Mouse (Mus musculus) ES-E14 (cell line): ENCODE results near the gene Mark2. TPM values are rescaled to one million over a fixed set of nuclear protein-coding genes. Genes with fewer than 3 reads are reported as not detected.

Experiments used
- DNase-seq: peaks from one replicate; pipeline ENCODE4 v3.0.0-alpha.2; 2013; ENCODE audit warnings: low read depth, low spot score
- H3K27ac ChIP-seq: 2 replicates; pipeline ENCODE4 v1.5.1; 2012; ENCODE audit warnings: low read depth, mild to moderate bottlenecking, low read length, moderate library complexity, mixed read lengths; ENCODE audit not compliant: poor library complexity, insufficient read depth, severe bottlenecking
- H3K36me3 ChIP-seq: 2 replicates; pipeline ENCODE4 v1.6.1; 2012; ENCODE audit warnings: mild to moderate bottlenecking, low read length, moderate library complexity, mixed read lengths; ENCODE audit not compliant: control insufficient read depth, poor library complexity, insufficient read depth, severe bottlenecking
- H3K4me1 ChIP-seq, 2 experiments: fragments of 150-350 bp in 1 of 2; sonication (generic) in 1 of 2; 2 replicates each; pipeline ENCODE4 v1.6.1; 2012; ENCODE audit warnings: low read length in 2 of 2, mild to moderate bottlenecking in 1 of 2, mixed read lengths in 1 of 2; ENCODE audit not compliant: control insufficient read depth in 2 of 2, insufficient read depth in 2 of 2, poor library complexity in 1 of 2
- H3K4me3 ChIP-seq, 2 experiments: fragments of 150-350 bp in 1 of 2; sonication (generic) in 1 of 2; 2 replicates each; pipeline ENCODE4 v1.5.1; 2012; ENCODE audit warnings: low read length in 2 of 2, low read depth in 1 of 2, mild to moderate bottlenecking in 1 of 2, mixed read lengths in 1 of 2; ENCODE audit not compliant: insufficient read depth in 1 of 2, poor library complexity in 1 of 2, severe bottlenecking in 1 of 2
- H3K9ac ChIP-seq: 2 replicates; pipeline ENCODE4 v1.6.1; 2012; ENCODE audit warnings: low read depth, mild to moderate bottlenecking, low read length, mixed read lengths; ENCODE audit not compliant: poor library complexity, insufficient read depth, severe bottlenecking
- H3K9me3 ChIP-seq: fragments of 150-350 bp; sonication (generic); 2 replicates; pipeline ENCODE4 v1.6.1; 2012; ENCODE audit warnings: low read depth, mild to moderate bottlenecking, low read length; ENCODE audit not compliant: control insufficient read depth, insufficient read depth
- CHD2 ChIP-seq: IDR thresholded peaks from 2 replicates; pipeline ENCODE4 v1.6.1; 2014; ENCODE audit warnings: mild to moderate bottlenecking, low read depth, low read length, inconsistent platforms
- HCFC1 ChIP-seq: IDR thresholded peaks from 2 replicates; pipeline ENCODE4 v1.6.1; 2012; ENCODE audit warnings: low read length, inconsistent platforms, borderline replicate concordance; ENCODE audit not compliant: insufficient read depth
- MAFK ChIP-seq: IDR thresholded peaks from 2 replicates; pipeline ENCODE4 v1.6.1; 2014; ENCODE audit warnings: mild to moderate bottlenecking, low read depth, low read length, inconsistent platforms; ENCODE audit not compliant: insufficient read depth
- ZC3H11A ChIP-seq: IDR thresholded peaks from 2 replicates; pipeline ENCODE4 v1.6.1; 2012; ENCODE audit warnings: low read depth, mild to moderate bottlenecking, inconsistent platforms, low read length, borderline replicate concordance
- ZNF384 ChIP-seq: IDR thresholded peaks from 2 replicates; pipeline ENCODE4 v1.6.1; 2012; ENCODE audit warnings: low read depth, low read length, inconsistent platforms
- in situ Hi-C, 2 experiments: fragments of 600-800 bp; cut with MboI; formaldehyde crosslinking; loops; one replicate each; pipeline ENCODE4 v1.15.1; 2025; ENCODE audit warnings: low sequenced_read_pairs in 2 of 2, inconsistent platforms in 1 of 2; ENCODE audit not compliant: unreplicated experiment in 2 of 2
- total RNA-seq: library from RNA; depleted of rRNA; stranded (reverse); fragments of 300-350 nt; gene quantifications from 2 replicates; pipeline ENCODE4 v1.2.3, GENCODE M21; 2012

The Mark2 gene
- total RNA-seq, 1 experiment, result 44.0 TPM

- Histone ChIP-seq H3K9me3 (no peaks in the 10 kb centered on the region), H3K4me3 (no peak overlapping the region), H3K27ac (no peak overlapping the region)
Observed at GRCm38 (mm10) chr19:7279114-7279513, 62.5 kb downstream of the Mark2 start.

GRCm38 (mm10) chr19:7278200-7278906 lies 63.3 kb downstream of the Mark2 start:
- TF ChIP-seq ZNF384 (no peak), MAFK (no peak), CHD2 (no peak)
- peaks cover 0 to 43% of the 10 kb centered on the region in 2 experiments; a peak in 2 of 4 replicates for H3K4me1 ChIP-seq
- no peak overlapping the region for H3K27ac ChIP-seq
- no peak for DNase-seq
- no peak overlapping the region for H3K4me3 ChIP-seq
- peaks cover 75% of the 10 kb centered on the region for H3K36me3 ChIP-seq
- no peaks in the 10 kb centered on the region for H3K9me3 ChIP-seq
- in situ Hi-C loops, result no loop called here
- no peak overlapping the region for H3K9ac ChIP-seq

More at GRCm38 (mm10) chr19:7279114-7279513, 62.5 kb downstream of the Mark2 start:
- H3K9ac ChIP-seq, result no peak overlapping the region
- peaks cover 0 to 41% of the 10 kb centered on the region in 2 experiments; a peak in 2 of 4 replicates for H3K4me1 ChIP-seq
- H3K36me3 ChIP-seq, result peaks cover 69% of the 10 kb centered on the region
- no peak for DNase-seq
- TF ChIP-seq HCFC1, result no peak
- TF ChIP-seq MAFK, result no peak
- in situ Hi-C loops, result no loop called here

GRCm38 (mm10) chr19:7276796-7277195 lies 64.9 kb downstream of the Mark2 start:
- peaks cover 74% of the 10 kb centered on the region for H3K36me3 ChIP-seq
- H3K4me3 ChIP-seq, result peak overlapping the region in 1 of 2 experiments; percentile 15; a peak in 1 of 4 replicates
- no peak for DNase-seq
- in situ Hi-C loops, result no loop called here
- no peaks in the 10 kb centered on the region for H3K9me3 ChIP-seq
- H3K27ac ChIP-seq, result no peak overlapping the region
- H3K4me1 ChIP-seq, result peaks cover 0 to 47% of the 10 kb centered on the region in 2 experiments; a peak in 2 of 4 replicates
- no peak overlapping the region for H3K9ac ChIP-seq
- no peak for TF ChIP-seq ZC3H11A
- no peak for TF ChIP-seq MAFK
- TF ChIP-seq HCFC1, result no peak

GRCm38 (mm10) chr19:7276053-7276659 lies 65.5 kb downstream of the Mark2 start:
- Histone ChIP-seq H3K4me1 (peaks cover 0 to 48% of the 10 kb centered on the region in 2 experiments; a peak in 2 of 4 replicates), H3K4me3 (no peak overlapping the region; a peak in 1 of 4 replicates), H3K9me3 (no peaks in the 10 kb centered on the region), H3K9ac (no peak overlapping the region), H3K36me3 (peaks cover 73% of the 10 kb centered on the region), H3K27ac (peak overlapping the region; percentile 37; the same call in 1 of the 2 replicates)
- TF ChIP-seq ZC3H11A, result no peak
- TF ChIP-seq MAFK, result no peak
- TF ChIP-seq CHD2, result no peak
- no peak for TF ChIP-seq HCFC1
- TF ChIP-seq ZNF384, result no peak
- in situ Hi-C loops, result no loop called here
- no peak for DNase-seq
